Mouse (Mus musculus) Patski (cell line): ENCODE measurements around the gene Rapgef2. TPM values are rescaled to one million over a fixed set of nuclear protein-coding genes. Genes with fewer than 3 reads are reported as not detected.

ENCODE experiments used
- ATAC-seq: fragments of 100-300 bp; one replicate; pipeline ENCODE4 v1.8.0; 2021
- CTCF ChIA-PET: fragments of 350-600 bp; sonication (Branson Sonifier 250); formaldehyde crosslinking; loops from one replicate; lab custom pipeline; 2022; ENCODE audit warnings: inconsistent platforms; lab: Charles Lee
- POLR2A ChIA-PET: fragments of 350-600 bp; sonication (Branson Sonifier 250); formaldehyde crosslinking; loops from one replicate; lab custom pipeline; 2022; ENCODE audit warnings: antibody characterized with exemption, inconsistent platforms; lab: Charles Lee
- DNase-seq: peaks from one replicate; pipeline ENCODE4 v3.0.0-alpha.2; 2011; ENCODE audit warnings: low read depth, low spot score
- H3K27me3 ChIP-seq: fragments of 371-371 bp; one replicate; pipeline ENCODE4 v1.5.1; 2021
- CTCF ChIP-seq: fragments of 100-300 bp; IDR thresholded peaks from one replicate; pipeline ENCODE4 v1.5.1; 2021
- in situ Hi-C: fragments of 300-500 bp; cut with MboI; formaldehyde crosslinking; loops from 3 replicates; pipeline ENCODE4 v1.11.1; 2018; ENCODE audit warnings: low pct_unique_long_range_greater_than_20kb, mixed read lengths
- polyA plus RNA-seq: library from polyadenylated mRNA; unstranded; gene quantifications from one replicate; pipeline ENCODE4 v1.2.3, GENCODE M21; 2021

Gene Rapgef2
- polyA plus RNA-seq, 1 experiment from 2014 or later: 19.1 TPM

- ChIA-PET CTCF (interaction anchor here (0.9 to 1.7 kb wide), 6 partner anchors 9 to 53 kb away, joined by 3 to 5 read pairs (median 4); no protein-coding TSS in a partner anchor), POLR2A (interaction anchor here (1.0 to 1.5 kb wide), 2 partner anchors 8 to 22 kb away, joined by 3 read pairs; no protein-coding TSS in a partner anchor)
- no peak for DNase-seq
- no peak for ATAC-seq
- no peaks in the 10 kb centered on the region for H3K27me3 ChIP-seq
- in situ Hi-C loops: no loop called here
- TF ChIP-seq CTCF: no peak
Measured at GRCm38 (mm10) chr3:79130991-79131390, 155.3 kb downstream of the Rapgef2 start.

- DNase-seq (peak; percentile 91), ATAC-seq (peak; percentile 79)
- H3K27me3 ChIP-seq: no peaks in the 10 kb centered on the region
- no peak for TF ChIP-seq CTCF
- POLR2A ChIA-PET: interaction anchor here (1.2 to 1.5 kb wide), 3 partner anchors 27 to 52 kb away, joined by 3 to 4 read pairs (median 3); no protein-coding TSS in a partner anchor
- CTCF ChIA-PET: interaction anchor here (1.1 to 3.1 kb wide), 10 partner anchors 10 to 73 kb away, joined by 3 to 12 read pairs (median 6); no protein-coding TSS in a partner anchor
- in situ Hi-C loops: no loop called here
Measured at GRCm38 (mm10) chr3:79129044-79129600, 157.2 kb downstream of the Rapgef2 start.

GRCm38 (mm10) chr3:79127797-79128196, 158.5 kb downstream of the Rapgef2 start:
- ChIA-PET POLR2A (no interaction called here), CTCF (interaction anchor here (1.1 to 3.1 kb wide), 10 partner anchors 9 to 168 kb away, joined by 3 to 12 read pairs (median 6); no protein-coding TSS in a partner anchor)
- in situ Hi-C loops: no loop called here
- TF ChIP-seq CTCF: no peak
- DNase-seq (no peak), ATAC-seq (no peak)
- no peaks in the 10 kb centered on the region for H3K27me3 ChIP-seq

- POLR2A ChIA-PET: no interaction called here
- CTCF ChIA-PET: interaction anchor here (0.7 to 3.1 kb wide), 4 partner anchors 9 to 18 kb away, joined by 3 to 12 read pairs (median 8); no protein-coding TSS in a partner anchor
- no peak for DNase-seq
- no peaks in the 10 kb centered on the region for H3K27me3 ChIP-seq
- in situ Hi-C loops: no loop called here
- no peak for ATAC-seq
- no peak for TF ChIP-seq CTCF
Measured at GRCm38 (mm10) chr3:79126857-79127256, 159.5 kb downstream of the Rapgef2 start.

GRCm38 (mm10) chr3:79121391-79121790, 164.9 kb downstream of the Rapgef2 start:
- DNase-seq (no peak), ATAC-seq (no peak)
- H3K27me3 ChIP-seq: no peaks in the 10 kb centered on the region
- no peak for TF ChIP-seq CTCF
- ChIA-PET CTCF (interaction anchor here (0.9 to 2.5 kb wide), 2 partner anchors 13 to 16 kb away, joined by 3 to 12 read pairs; no protein-coding TSS in a partner anchor), POLR2A (no interaction called here)
- in situ Hi-C loops: no loop called here

- in situ Hi-C loops: loop anchor here (5.0 kb wide), 1 partner anchor 62 kb away; no protein-coding TSS in a partner anchor
- CTCF ChIA-PET: interaction anchor here (1.0 to 1.4 kb wide), 2 partner anchors 17 to 28 kb away, joined by 3 to 4 read pairs; no protein-coding TSS in a partner anchor
- no peak for ATAC-seq
- TF ChIP-seq CTCF: no peak
- no peak for DNase-seq
- no peaks in the 10 kb centered on the region for H3K27me3 ChIP-seq
- POLR2A ChIA-PET: no interaction called here
Measured at GRCm38 (mm10) chr3:79119983-79120382, 166.3 kb downstream of the Rapgef2 start.

- no peaks in the 10 kb centered on the region for H3K27me3 ChIP-seq
- ChIA-PET CTCF (interaction anchor here (1.3 to 10.7 kb wide), 4 partner anchors 11 to 90 kb away, joined by 3 to 93 read pairs (median 4); no protein-coding TSS in a partner anchor), POLR2A (no interaction called here)
- in situ Hi-C loops: no loop called here
- DNase-seq (no peak), ATAC-seq (no peak)
- peak; percentile 75 for TF ChIP-seq CTCF
Measured at GRCm38 (mm10) chr3:79110153-79110552, 176.2 kb downstream of the Rapgef2 start.

GRCm38 (mm10) chr3:79108246-79108645, 178.1 kb downstream of the Rapgef2 start:
- ChIA-PET POLR2A (no interaction called here), CTCF (interaction anchor here (1.1 to 10.7 kb wide), 8 partner anchors 10 to 115 kb away, joined by 3 to 93 read pairs (median 4); no protein-coding TSS in a partner anchor)
- H3K27me3 ChIP-seq: no peaks in the 10 kb centered on the region
- DNase-seq: no peak
- no peak for ATAC-seq
- in situ Hi-C loops: loop anchor here (5.0 kb wide), 1 partner anchor 94 kb away; no protein-coding TSS in a partner anchor
- no peak for TF ChIP-seq CTCF

GRCm38 (mm10) chr3:79106360-79106759, 180.0 kb downstream of the Rapgef2 start:
- ATAC-seq: no peak
- POLR2A ChIA-PET: no interaction called here
- no peak for DNase-seq
- in situ Hi-C loops: loop anchor here (5.0 kb wide), 1 partner anchor 96 kb away; no protein-coding TSS in a partner anchor
- CTCF ChIA-PET: interaction anchor here (1.6 to 10.7 kb wide), 5 partner anchors 11 to 93 kb away, joined by 4 to 93 read pairs (median 8); no protein-coding TSS in a partner anchor
- peak; percentile 56 for TF ChIP-seq CTCF
- no peaks in the 10 kb centered on the region for H3K27me3 ChIP-seq

- DNase-seq (no peak), ATAC-seq (no peak)
- in situ Hi-C loops: no loop called here
- TF ChIP-seq CTCF: no peak
- no peaks in the 10 kb centered on the region for H3K27me3 ChIP-seq
- POLR2A ChIA-PET: interaction anchor here (0.6 kb wide), 1 partner anchor 47 kb away, joined by 3 read pairs; no protein-coding TSS in a partner anchor
- CTCF ChIA-PET: interaction anchor here (0.7 to 10.7 kb wide), 7 partner anchors 10 to 96 kb away, joined by 3 to 93 read pairs (median 4); no protein-coding TSS in a partner anchor
Measured at GRCm38 (mm10) chr3:79103604-79104003, 182.7 kb downstream of the Rapgef2 start.
